Mouse (Mus musculus): ENCODE results near the gene Rpl31.

The Rpl31 gene

DNA sequence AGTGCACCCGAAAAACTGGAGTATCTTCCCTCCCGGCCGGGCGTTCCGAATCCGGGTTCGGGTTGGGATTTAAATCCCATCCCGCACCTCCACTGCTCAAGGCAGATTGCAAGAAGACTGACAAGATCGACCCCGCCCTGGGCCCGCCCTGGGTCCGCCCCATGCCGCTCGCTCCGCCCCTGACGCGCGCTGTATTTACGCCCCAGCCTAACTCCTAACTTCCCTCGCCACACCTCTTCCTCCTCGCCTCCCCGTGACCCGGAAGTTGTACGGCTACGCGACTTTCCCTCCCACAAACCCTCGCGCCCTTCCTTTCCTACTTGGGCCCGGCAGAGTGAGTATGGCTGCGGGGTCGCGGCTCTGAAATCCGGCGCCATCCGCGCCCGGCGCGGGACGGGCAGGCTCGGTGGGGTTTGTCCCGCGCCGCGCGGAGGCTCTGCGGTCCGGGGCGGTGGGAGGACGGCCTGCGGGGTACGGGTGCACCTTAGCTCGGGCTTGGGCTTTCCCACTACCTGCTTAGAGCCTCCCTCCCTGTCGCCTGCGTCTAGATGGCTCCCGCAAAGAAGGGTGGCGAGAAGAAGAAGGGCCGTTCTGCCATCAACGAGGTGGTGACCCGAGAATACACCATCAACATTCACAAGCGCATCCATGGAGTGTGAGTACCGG lies at the start of gene Rpl31:
Rpl31 (plus strand) TSS at position 242 of the 666 bp plus-strand sequence.
- DNase-seq, result peak; percentile 98

DNA sequence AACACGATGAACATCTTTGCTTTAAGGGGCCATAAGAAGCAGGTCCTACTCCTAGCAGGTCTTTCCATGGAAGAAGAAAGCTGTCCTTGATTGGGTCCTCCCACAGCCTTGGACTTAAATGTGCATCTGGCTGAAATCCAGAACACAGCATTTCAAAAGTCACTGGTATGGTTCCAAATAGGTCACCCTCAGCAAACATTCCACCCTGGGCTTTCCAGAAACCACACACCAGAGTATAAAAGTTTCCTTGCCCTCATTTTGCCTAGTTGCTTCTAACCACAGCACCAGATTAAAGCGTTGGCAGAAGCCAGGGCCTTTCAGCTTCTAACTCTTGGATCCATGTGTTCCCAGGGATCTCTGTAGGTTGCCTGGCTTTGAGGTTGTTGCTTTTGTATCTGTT lies 49.7 kb upstream of the Rpl31 start:
- peak; percentile 29 for DNase-seq

DNA sequence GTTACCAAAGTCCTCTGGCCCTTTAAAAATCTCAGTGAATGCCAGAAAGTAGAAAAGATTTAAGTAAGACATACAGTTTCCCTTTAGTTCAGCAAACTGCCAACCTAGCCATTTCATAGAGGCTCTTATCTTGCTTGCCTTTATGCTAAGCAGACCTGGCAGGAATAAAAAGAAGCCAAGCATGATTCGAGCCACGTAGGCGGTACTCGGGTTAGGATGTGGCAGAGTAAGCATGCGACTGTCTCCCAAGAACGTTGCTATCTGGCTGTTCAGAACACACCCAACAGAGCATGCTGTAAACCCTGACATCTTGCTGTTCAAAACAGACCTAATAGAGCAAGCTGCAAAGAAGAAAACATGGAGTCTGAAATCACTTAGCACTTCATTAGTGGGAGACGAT lies 48.8 kb upstream of the Rpl31 start:
- no peak for DNase-seq

DNA sequence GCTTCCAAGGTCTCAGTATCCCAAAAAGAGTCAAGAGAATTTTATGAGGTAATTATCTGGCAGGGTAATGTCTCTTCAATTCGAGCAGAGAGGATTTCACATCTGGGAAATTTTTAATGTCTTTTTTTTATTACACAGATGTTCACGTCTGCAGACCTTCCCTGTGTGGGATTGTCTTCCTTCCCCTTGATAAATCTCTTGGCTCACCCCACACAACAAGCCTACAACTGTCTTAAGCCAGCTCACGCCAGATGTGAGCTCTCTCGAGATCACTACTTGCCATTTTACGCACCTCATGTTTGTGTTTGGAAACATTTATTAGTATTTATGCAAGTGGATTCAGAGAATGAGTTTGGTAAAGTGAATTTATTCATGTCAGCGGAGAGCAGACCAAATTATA lies 45.7 kb upstream of the Rpl31 start:
- no peak for DNase-seq

DNA sequence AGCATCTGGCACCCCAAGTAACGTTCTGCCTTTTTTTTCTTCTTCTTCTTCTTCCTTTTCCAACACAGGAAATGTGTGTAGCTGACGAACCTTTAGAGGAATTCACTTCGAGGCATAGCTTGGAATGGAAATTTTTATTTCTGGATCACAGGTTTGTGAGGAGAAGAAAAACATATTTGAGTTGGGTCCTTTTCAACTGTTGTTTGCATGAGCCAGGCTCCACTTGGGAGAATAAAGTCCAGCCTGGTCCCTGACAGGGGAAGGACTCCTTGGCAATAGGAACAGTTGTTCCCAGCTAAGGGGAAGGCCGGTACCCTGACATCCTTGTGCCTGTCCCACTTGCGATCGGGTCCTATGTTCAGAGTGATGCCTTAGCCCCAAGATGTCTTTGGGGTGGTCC lies 42.4 kb upstream of the Rpl31 start:
- DNase-seq, result no peak

DNA sequence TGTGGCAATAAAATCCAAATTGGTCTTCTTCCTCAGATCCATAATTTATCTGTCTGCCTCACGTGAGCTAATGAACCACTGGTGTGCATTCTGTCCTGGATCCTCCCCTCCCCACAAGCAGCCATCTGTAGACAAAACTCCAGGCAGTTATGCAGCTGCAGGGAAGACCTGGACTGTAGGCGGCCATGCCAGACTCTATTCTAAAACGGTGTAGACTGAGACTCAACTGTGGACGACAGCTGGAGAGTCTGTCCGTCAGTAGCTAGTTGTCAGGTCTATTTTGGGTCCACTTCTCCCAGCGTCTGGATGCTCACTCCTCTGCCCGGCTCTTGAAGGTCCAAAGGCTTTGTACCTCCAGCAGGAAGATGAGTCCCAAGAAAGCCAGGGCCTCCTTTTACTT lies 40.1 kb upstream of the Rpl31 start:
- DNase-seq, result no peak

DNA sequence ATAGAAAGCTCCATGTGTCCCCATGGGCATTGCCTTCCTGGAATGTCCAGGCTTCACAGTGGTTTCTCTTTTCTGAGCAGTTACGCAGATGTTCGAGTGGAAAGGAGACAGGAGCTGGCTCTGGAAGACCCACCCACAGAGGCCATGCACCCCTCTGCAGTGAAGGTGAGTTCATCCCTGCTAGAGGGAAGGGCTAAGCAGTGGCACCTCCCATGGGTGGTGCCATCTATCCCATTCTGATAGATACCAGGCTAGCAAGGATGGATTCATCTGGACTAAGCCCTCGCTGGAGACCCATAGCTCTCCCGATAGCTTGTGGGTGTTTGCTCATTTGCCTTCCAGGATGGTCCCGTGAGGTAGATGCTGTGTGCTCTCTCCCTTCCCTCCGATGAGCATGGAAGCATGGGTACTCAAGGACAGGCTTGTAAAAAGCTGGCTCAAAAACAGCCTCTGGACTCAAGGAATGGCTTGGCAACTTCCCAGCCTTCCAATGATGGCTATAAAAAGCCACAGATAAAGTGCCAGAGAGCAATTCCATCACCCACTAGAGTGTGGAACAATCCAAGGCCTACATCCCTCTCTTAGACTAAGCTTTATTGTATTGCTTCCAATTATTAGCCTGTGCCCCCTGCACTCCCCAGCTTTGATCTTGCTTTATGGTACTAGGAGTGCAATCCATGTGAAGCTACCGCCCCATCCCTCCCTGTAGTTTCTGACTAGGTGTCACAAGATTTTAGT lies 36.6 kb upstream of the Rpl31 start:
- no peak for DNase-seq

DNA sequence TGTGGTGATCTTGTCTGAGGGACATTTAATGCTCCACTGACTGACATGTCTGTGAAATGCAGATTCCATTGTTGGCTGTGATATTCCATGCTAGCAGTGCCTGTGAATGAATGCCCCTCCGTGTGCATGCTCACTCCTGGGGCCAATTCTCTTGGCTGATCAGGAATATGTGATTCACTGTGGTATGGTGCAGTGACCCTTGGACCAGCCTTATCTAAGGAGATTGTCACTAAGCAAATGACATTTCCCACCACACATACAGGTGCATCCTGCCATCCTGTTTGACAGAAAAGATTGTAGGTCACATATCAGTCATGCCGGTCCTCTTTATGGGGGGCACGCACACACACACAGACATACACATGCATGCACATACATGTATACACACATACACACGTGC lies 35.2 kb upstream of the Rpl31 start:
- DNase-seq, result no peak

DNA sequence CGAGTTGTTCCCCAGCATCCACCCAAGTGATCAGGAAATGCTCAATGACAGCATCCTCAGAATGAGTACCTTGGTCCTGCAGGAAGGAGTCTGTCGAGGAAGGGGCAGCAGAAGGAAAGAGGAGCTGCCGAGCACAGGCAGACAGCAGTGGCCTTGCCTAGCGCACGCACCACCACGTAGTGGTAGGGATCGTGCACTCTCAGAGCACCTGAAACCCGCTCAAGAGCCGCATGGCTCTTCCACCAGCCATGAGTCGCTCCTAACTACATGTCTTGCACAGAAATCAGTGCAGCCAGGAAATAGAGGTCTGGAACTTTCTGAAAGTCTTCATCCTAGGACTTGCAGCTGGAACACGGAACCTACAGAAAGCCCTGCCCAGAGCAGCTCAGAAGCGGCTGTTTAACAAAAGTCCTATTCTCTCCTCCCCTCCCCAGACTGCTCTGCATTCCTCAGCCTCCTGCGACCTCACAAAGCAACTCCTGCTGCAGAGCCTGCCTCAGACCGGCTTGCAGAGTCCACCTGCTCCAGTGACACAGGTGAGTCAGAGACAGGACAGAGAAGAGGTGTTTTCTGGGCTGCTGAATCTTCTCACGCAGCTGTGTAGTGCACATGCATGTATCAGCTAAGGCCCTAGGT lies 32.0 kb upstream of the Rpl31 start:
- no peak for DNase-seq

DNA sequence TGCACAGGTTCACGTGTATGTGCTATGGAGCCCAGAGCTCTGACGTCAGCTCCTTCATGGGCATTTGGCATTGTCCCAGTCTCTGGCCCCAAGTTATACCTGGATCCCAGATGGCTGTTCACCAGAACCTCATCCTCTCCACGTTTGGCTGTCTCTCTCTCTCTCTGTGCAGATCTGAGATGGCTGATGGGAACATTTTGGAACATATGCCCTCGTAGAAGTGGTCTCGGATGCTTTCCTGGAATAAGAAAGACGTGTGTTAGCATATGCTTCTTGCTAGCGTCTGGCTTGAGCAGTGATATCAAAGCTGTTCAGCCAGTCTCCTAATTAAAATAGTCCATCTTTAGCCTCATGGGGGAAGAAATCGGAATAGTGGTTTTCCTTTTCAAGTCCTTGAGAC lies 30.9 kb upstream of the Rpl31 start:
- DNase-seq, result no peak

DNA sequence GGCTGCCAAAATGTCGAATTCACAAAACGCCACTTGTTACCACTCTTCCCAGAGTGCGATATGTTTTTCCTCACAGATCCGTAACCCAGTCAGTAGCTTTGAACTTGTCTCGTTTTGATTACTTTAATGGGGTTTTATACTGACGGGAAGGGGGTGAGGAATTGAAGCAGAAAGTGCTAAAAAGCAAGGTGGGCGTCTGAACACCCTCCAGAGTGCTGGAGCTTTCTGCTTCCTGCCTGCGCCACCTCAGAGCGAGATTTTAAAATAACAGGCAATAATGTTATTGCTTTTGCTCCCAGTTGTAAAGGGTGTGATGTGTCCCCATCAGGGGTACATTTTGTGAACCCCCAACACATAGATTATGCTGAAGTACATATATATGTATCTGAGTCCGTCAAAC lies 28.8 kb upstream of the Rpl31 start:
- no peak for DNase-seq

DNA sequence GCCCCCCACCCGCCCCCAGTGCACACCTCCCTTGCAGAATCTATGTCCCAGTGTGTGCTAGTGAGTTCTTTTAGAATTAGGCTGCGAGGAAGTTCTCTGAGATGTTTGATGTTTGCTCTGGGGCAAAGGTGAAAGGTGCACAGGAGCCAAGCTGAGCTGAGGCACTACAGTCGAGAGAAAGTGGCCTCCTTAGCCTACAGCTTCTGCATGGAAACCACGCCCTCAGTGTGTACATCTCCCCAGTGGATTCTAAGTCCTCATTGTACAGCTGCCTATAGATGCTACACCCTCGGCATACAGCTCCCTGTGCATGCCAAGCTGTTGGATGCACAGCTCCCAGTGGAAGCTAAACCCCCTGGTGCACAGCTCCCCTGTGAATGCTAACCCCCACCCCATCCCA lies 28.2 kb upstream of the Rpl31 start:
- DNase-seq, result no peak

DNA sequence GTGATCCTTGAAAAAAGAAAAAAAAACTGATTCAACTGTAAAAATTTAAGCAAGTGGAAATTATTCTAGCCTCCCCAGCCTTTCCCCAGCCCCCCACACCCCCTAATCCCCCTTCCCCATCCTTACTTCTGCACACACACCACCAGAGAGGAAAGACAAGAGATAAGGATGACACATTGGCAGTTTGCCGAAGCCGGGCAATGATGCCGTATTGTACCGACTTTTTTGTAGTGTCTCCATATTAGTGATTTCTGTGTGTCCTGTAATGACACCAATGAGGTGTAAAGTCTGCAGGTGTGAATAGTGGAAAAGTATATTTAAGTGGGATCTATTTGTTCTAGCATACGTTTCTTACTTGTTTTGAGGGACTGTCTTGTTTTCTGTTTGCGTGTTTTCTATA lies 27.5 kb upstream of the Rpl31 start:
- DNase-seq, result no peak

DNA sequence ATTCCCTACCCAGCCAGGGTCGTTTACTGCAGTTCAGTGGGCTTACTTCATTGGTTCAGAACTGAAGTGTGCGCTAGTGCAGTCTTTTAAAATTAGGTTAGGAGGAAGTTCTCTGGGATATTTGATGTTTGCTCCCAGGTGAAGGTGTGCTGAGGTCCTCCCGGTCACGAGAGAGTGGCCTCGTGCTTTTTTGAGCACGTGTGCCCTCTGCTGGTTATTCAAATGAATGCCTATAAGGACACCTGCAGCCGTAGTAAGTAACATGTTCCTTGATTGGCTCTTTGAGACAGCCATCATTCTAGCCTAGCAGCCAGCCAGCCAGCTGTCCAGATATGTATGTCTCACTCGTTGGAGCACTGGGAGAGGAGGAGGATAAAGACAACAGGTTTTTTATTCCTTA lies 27.0 kb upstream of the Rpl31 start:
- DNase-seq, result peak; percentile 53

DNA sequence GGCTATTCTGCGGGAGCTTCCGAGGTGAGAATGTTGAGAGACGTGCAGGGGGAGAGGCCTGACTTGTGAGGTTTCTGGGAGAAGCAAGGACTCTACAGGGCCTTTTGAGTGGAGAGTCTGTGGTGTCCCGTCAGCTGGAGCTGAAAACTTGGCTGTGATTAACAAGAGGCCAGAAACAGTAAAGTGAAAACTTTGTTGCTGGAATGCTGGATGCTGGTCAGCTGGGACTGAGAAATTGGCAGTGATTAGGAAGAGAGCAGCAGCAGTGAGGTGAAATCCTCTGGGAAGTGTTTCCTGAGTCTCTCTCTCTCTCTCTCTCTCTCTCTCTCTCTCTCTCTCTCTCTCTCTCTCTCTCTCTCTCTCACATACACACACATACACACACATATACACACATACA lies 25.8 kb upstream of the Rpl31 start:
- DNase-seq, result no peak

DNA sequence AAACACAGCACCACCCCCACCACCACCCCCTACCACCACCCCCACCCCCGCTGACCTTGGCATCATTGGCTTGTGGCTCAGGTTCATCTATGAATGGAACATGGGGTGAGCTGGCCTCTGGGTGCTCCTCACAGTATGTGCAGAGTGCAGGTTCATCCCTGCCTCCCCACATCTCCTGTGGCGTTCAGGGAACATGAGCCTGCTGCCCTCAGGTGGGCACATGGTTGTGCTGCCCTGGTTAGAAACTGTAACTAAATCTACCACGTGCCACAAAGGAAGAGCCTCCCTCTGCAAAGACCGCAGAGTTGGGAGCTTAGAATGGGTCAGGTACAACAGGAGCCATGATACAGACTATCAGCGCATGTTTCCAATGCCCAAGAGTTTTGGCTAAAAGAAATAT lies 24.4 kb upstream of the Rpl31 start:
- DNase-seq, result no peak

DNA sequence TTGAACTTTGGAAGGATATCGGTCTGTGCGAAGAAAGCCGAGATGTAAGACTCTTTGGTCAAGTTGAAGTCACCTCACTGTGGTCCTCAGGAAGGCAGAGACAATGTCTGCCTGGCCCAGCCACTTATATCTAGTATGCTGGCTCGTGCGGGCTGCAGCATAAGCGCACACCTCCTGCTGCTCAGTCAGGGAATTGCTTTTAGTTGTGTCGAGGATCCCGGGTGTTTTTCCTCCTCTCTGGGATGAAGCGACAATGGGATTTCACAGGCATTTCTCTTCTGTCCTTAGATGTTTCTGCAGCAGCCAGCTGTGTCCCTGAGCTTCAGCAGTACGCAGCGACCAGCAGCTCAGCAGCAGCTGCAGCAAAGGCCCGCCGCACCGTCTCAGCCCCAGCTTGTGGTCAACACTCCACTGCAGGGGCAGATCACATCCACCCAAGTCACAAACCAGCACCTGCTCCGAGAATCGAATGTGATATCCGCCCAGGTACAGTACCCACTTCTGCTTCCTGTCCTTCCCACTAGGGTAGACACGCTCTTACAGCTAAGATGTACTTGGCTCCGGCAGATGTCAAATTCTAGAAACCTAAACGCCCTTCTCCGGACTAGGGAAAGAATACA lies 22.6 kb upstream of the Rpl31 start:
- no peak for DNase-seq

DNA sequence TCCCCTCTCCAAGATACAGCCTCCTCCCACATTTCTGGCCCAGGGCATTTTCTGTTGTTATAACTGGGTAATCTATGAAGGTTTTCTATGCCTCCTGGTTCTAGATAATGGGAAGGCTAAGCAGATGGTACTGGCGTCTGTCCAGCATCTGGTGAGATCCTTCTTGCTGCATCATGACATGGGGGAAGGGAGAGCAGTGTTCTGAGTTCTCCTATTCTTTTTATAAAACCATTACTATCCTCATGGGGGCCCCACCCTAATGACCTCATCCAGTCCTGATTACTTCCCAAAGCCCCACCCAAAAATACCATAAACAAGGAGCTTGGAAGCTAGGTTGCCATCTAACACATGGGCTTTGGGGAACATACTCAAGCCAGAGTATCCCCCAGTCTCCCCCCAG lies 18.6 kb upstream of the Rpl31 start:
- DNase-seq, result no peak

DNA sequence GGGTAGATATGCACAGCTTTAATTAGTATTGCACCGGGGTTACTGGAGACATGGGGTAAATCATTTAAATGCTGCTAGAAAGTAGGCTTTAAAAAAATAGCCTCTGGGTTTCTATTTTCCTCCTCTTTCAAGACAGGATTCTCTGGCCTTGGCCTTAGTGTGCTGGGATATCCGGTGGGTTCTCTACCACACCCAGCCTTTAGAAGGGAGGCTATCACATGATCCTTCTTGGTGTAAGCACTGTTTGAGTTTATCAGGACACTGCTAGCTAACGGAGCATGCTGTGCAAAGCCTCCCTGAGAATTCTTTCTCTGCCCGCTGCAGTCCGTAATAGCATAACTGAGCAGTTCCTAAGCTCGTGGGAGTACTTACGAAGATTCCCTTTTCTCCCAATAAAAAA lies 18.2 kb upstream of the Rpl31 start:
- no peak for DNase-seq

DNA sequence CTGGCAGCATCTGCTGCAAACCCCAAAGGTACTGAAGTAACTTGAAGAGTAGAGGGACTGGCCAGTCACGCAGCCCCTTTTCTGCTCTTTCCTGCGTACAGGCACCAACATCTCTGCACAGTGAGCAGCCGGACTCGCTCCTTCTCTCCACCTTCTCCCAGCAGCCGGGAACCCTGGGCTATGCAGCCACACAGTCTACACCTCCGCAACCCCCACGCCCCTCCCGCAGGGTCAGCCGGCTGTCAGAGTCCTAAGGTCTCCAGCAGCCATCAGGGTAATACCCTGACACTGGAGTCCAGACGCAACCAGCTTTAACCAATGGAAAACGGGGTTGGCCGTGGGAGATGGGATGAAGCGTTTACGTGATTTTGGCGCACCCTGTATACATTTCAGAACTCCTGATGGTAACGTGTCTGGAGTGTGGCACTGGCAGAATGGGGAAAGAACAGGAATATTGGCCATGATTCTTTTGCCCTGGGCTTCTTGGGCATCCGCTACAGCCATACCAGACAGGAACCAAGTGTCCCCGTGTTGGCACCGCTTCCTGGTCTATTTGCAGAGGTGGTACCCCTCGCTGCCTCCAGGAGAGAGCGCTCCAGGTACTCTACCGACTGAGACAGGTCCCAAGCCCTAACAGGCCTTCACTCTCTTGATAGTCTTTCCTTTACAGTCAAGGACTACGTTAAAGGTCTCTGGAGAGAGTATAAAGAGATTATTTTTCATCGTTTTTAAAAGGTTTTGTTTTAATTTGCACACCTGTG lies 5.7 kb upstream of the Rpl31 start:
- DNase-seq, result no peak

DNA sequence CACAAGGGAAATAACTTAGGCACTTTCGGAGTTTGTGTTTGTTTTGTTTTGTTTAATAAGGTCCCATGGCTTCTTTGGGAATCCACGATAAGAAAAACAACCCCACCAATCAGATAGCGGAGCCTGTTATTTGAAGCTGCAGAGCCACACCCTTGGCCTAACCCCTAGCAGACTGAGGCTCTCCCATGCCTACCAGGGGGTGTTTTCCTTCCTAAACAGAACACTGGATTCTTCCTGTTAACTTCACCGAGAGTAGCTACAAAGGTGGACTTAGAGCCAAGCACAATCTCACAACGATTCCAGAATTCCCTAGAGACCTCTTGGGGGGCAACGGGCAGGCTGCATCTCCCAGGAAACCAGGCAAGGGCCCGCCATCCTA lies 5.1 kb upstream of the Rpl31 start:
- no peak for DNase-seq

DNA sequence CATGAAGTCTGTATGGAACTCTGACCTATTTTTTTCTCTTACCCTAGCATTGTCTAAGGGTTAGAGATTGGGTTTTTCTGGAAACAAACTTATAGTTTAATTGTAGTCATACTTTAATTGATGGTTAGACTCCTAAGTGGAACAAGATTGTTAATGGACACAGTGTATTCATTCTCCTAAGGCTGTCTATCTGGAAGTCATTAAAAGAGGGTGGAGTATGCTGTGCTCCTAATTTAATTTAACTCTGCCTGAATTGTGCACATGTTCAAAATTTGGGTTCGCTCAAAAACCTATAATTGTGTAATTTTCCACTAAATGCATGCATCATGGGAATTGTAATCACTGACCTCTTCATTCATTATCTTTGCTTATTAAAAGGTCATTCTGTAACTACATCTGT lies 2.1 kb upstream of the Rpl31 start:
- DNase-seq, result no peak

DNA sequence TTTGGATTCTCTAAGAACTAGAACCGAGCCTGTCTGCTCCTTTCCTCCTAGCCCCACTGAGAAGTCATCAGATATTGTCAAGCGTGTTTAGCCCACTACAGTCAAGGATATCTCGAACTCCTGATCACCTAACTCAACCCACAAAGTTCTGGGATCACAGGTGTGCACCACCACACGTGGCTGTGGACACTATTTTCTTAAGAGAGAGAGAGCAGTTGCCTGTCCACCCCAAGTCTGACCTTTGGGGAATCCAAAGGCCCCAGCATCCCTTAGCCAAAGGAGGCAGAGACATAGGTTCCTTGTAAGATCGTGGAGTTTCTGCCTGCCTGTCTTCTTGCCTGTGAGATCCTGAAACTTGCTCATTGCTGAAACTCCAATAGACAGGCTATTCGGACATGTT lies 597 bp upstream of the Rpl31 start:
- DNase-seq, result peak; percentile 18
